Mouse (Mus musculus) lung, postnatal 0 days (tissue): Measurements from ENCODE around the gene Tspo. TPM values are rescaled to one million over a fixed set of nuclear protein-coding genes. Genes with fewer than 3 reads are reported as not detected.

Source experiments
- ATAC-seq: fragments of 200-750 bp; cut with Nextera tagmentation; 2 replicates; pipeline ENCODE4 v1.8.0; 2017; ENCODE audit warnings: moderate library complexity
- DNase-seq: peaks from one replicate; pipeline ENCODE4 v3.0.0-alpha.2; 2016; ENCODE audit warnings: low spot score
- H3K27ac ChIP-seq: fragments of 300-500 bp; sonication (generic); 2 replicates; pipeline ENCODE4 v1.5.1; 2014; ENCODE audit warnings: antibody characterized with exemption, mild to moderate bottlenecking, low read length, mixed read lengths
- H3K27me3 ChIP-seq: fragments of 300-500 bp; sonication (generic); replicated peaks from 2 replicates; pipeline ENCODE4 v1.6.1; 2014; ENCODE audit warnings: low read length, mixed read lengths; ENCODE audit not compliant: insufficient read depth
- H3K36me3 ChIP-seq: fragments of 300-500 bp; sonication (generic); 2 replicates; pipeline ENCODE4 v1.6.1; 2014; ENCODE audit warnings: low read length, mixed read lengths; ENCODE audit not compliant: insufficient read depth
- H3K4me1 ChIP-seq: fragments of 300-500 bp; sonication (generic); 2 replicates; pipeline ENCODE4 v1.6.1; 2014; ENCODE audit warnings: antibody characterized with exemption, low read depth, low read length, mixed read lengths; ENCODE audit not compliant: insufficient read depth
- H3K4me2 ChIP-seq: fragments of 300-500 bp; sonication (generic); replicated peaks from 2 replicates; pipeline ENCODE4 v1.6.1; 2014; ENCODE audit warnings: low read depth, mild to moderate bottlenecking, low read length, moderate library complexity, mixed read lengths
- H3K4me3 ChIP-seq: fragments of 300-500 bp; sonication (generic); 2 replicates; pipeline ENCODE4 v1.5.1; 2014; ENCODE audit warnings: low read depth, low read length
- H3K9ac ChIP-seq: fragments of 300-500 bp; sonication (generic); replicated peaks from 2 replicates; pipeline ENCODE4 v1.6.1; 2014; ENCODE audit warnings: low read depth, mild to moderate bottlenecking
- H3K9me3 ChIP-seq: fragments of 300-500 bp; sonication (generic); 2 replicates; pipeline ENCODE4 v1.6.1; 2016; ENCODE audit warnings: low read length, mixed read lengths
- CTCF ChIP-seq: IDR thresholded peaks from 2 replicates; pipeline ENCODE4 v1.5.1; 2016; ENCODE audit warnings: antibody characterized with exemption, mild to moderate bottlenecking
- EP300 ChIP-seq: IDR thresholded peaks from 2 replicates; pipeline ENCODE4 v1.6.1; 2016; ENCODE audit warnings: antibody characterized with exemption, mild to moderate bottlenecking, control low read depth
- WGBS: fragments of 180-500 bp; shearing (Covaris S2); extraction: QIAGEN DNeasy Blood & Tissue Kit; methylation state at CpG from one replicate; pipeline ENCODE4 v1.1.7; 2014; 5-methylcytosine and 5-hydroxymethylcytosine counted together
- polyA plus RNA-seq: library from polyadenylated mRNA; unstranded; fragments of >200 nt; fragmentation: Nextera tagmentation; extraction: Ambion mirVana; gene quantifications from 2 replicates; pipeline ENCODE4 v1.2.1, GENCODE M21; 2015

Gene Tspo
- polyA plus RNA-seq, 1 experiment from 2014 or later, result 439 TPM

DNA sequence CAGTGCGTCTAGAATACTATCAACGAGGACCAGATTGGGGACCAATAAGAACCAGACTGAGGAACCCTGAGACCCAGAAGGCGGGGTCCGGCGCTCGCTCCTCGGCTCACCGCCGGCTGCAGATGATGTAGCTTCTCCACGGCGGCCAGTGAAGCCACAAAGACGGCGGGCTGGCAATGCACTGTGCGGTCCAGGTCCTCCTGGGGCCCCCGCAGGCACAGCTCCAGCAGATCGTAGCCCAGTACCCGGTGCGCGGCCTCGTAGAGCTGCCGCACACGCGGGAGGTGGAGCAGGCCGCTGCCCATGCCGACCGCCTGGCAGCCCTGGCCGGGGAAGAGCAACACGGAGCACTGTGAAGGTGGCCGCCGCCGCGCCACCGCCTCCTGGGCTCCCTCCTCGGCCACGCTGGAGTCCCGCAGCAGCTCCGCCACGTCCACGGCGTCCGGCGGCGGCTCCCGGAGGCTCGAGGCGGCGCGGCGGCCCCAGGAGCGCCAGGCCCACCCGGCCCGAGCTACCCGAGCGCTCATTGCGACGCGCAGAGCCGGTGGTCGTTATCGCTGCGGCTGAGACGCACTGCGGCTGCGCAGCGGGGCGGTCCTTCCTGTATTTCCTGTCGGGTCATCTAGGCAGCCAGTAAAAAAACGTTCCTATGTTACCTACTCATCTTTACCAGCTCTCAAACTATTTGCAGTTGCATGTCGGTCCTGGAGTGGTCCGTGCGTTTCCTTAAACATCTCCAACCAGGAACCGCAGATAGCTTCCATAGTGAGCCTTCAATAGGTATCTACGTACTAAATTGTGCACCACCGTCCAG is 8.0 kb upstream of the Tspo start:
- TF ChIP-seq CTCF (no peak), EP300 (no peak)
- DNase-seq (peak; percentile 94), ATAC-seq (peak; percentile 88)
- peak overlapping the region; percentile 96 for H3K4me2 ChIP-seq
- no peaks in the 10 kb centered on the region for H3K9me3 ChIP-seq
- H3K4me3 ChIP-seq, result peak overlapping the region; percentile 73
- peak overlapping the region; percentile 78 for H3K9ac ChIP-seq
- 0 out of 2 replicates have a peak, but pooled peaks cover under 1% of the 10 kb centered on the region for H3K36me3 ChIP-seq
- WGBS, result 3% methylated on average over 56 of the region's 74 CpGs
- no peaks in the 10 kb centered on the region for H3K27me3 ChIP-seq
- H3K4me1 ChIP-seq, result no peaks in the 10 kb centered on the region; the same call in 1 of the 2 replicates
- H3K27ac ChIP-seq, result peak overlapping the region; percentile 91

DNA sequence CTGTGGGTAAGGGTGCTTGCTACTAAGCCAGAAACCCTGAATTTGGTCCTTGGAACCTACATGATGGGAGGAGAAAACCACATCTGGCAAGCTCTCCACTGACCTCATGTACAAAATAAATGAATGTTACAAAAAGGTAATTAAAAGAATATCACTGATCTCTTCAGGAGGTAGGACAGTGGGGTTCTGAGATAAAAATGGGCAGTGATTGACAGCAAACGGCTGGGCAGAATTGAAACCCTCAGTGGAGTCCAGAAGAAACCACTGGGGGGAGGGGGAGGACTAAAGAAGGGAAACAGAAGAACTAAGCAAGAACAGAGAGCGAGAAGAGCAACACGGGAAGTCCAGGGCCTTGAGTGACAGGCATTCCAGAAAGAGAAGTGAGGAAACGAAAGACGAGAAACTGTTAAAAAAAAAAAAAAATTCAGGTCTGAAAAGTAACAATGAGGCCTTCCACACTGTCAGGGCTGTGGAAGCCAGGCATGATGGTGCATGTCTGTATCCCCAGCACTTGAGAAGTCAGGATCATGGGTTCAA is 2.4 kb upstream of the Tspo start:
- TF ChIP-seq CTCF, result no peak
- TF ChIP-seq EP300, result no peak
- 49% methylated on average over 5 of the region's 5 CpGs for WGBS

DNA sequence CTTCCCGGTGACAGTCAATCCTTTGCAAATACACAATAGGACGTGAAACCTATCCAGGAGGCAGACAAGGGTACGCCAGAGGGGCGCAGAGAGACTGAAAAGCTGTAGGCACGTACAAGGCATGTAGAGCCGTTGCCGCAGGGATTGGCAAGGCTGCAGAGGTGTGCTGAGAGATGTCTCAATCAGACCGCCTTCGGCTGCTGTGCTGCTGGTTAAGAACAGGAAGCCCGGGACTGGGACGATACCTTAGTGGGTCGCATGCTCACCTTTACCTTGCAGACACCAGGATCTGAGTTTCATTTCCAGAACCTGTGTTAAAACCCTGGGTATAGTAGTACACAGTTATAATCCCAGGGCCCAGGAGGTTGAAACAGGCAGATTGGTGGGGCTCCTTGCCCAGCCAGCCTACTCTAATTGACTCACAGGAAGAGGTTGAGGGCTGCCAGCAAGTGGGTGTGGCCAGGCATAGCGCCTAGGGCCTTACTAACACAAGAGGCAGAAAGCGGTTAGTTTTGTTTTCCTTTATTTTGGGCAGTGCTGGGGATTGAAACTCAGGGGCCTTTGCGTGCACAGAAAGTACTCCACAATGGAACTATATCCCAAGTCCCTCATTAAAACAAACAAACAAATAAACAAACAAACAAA is 644 bp upstream of the Tspo start:
- DNase-seq, result peak; percentile 94
- no peaks in the 10 kb centered on the region for H3K36me3 ChIP-seq
- ATAC-seq, result peak; percentile 83
- H3K4me2 ChIP-seq, result peak overlapping the region; percentile 98
- WGBS, result 26% methylated on average over 15 of the region's 15 CpGs
- H3K27ac ChIP-seq, result peak overlapping the region; percentile 91
- no peak overlapping the region for H3K9ac ChIP-seq
- H3K4me1 ChIP-seq, result no peaks in the 10 kb centered on the region; the same call in 1 of the 2 replicates
- TF ChIP-seq EP300, result peak; percentile 36; the same call in 1 of the 2 replicates
- no peak for TF ChIP-seq CTCF
- no peaks in the 10 kb centered on the region for H3K9me3 ChIP-seq
- H3K27me3 ChIP-seq, result no peaks in the 10 kb centered on the region
- peak overlapping the region; percentile 65 for H3K4me3 ChIP-seq

More for the DNA sequence above, 2.4 kb upstream of the Tspo start:
- Histone ChIP-seq H3K9me3 (no peaks in the 10 kb centered on the region), H3K27ac (no peak overlapping the region), H3K36me3 (no peaks in the 10 kb centered on the region), H3K4me3 (no peak overlapping the region), H3K9ac (no peak overlapping the region), H3K4me2 (no peak overlapping the region), H3K4me1 (no peaks in the 10 kb centered on the region; the same call in 1 of the 2 replicates), H3K27me3 (no peaks in the 10 kb centered on the region)
- DNase-seq (no peak), ATAC-seq (no peak)

DNA sequence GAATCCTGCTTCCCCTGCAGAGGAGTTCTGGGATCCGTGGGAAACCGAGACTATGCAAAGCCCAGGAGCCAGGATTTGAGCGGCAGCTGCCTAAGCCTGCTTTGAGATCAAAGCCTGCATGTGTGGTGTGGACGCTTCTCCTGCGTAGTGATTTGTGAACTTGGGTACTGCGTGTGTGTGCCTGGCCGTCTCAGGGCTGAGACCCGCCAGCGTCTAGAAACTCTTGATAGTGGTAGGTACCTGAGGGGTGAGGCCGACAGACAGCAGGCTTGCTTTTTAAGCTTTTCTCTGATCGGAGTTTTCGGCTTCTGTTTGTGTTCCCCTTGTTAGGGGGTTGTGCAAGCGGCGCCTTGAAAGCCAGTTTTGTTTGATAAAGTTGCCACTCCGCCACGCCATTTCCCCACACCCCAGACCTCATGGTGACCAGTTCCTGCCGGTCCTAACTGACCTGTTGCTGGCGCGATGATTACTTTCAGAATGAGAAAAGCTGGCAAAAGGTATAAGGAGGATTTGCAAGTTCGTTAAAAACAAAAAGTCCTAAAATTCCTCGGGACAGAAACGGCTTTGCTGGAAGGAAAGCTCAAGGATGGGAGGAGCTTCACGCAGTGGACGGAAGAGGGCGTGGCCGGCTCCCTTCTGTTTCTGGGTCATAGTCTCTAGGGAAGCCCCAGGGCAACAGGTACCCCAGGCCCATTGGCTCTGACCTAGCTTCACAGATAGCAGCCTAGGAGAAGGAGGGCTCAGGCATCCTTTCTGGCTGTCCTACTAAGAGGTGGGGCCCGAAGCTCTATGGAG is 662 bp downstream of the Tspo start:
- DNase-seq (peak; percentile 72), ATAC-seq (peak; percentile 27)
- Histone ChIP-seq H3K9ac (peak overlapping the region; percentile 58), H3K4me3 (peak overlapping the region; percentile 65), H3K27ac (peak overlapping the region; percentile 91), H3K4me2 (peak overlapping the region; percentile 98), H3K27me3 (no peaks in the 10 kb centered on the region), H3K36me3 (no peaks in the 10 kb centered on the region), H3K4me1 (no peaks in the 10 kb centered on the region; the same call in 1 of the 2 replicates), H3K9me3 (no peaks in the 10 kb centered on the region)
- 3% methylated on average over 27 of the region's 27 CpGs for WGBS
- TF ChIP-seq CTCF, result no peak; the same call in 1 of the 2 replicates
- no peak for TF ChIP-seq EP300

DNA sequence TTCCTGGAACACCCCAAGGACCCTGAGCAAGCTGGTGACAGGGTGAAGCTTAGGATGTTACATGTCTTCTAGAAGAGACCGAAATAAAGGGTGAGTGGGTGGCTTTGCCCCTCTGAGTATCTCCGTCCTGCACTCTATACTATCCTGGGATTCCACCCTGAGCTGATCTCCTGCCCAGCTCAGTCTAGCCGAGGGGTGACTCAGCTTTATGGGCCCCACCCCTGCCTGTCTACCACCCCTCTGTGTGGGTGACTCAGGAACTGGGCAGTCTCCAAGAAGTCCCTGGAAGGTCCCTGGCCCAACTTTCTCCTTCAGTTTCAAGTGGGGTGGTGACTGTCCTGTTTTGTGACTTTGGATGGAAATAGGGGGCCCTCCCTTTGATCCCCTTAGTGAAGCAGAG is 2.0 kb downstream of the Tspo start:
- ATAC-seq (peak; percentile 55), DNase-seq (peak; percentile 48)
- Histone ChIP-seq H3K27me3 (no peaks in the 10 kb centered on the region), H3K9me3 (no peaks in the 10 kb centered on the region), H3K9ac (no peak overlapping the region), H3K27ac (peak overlapping the region; percentile 57), H3K36me3 (no peaks in the 10 kb centered on the region), H3K4me2 (0 out of 2 replicates have a peak overlapping the region, but pooled peaks have one; percentile 8), H3K4me1 (no peaks in the 10 kb centered on the region; the same call in 1 of the 2 replicates), H3K4me3 (no peak overlapping the region)
- 72% methylated on average over 3 of the region's 3 CpGs for WGBS
- no peak for TF ChIP-seq EP300
